Mouse (Mus musculus): Measurements from ENCODE around the gene Sp2.

Gene Sp2

DNA sequence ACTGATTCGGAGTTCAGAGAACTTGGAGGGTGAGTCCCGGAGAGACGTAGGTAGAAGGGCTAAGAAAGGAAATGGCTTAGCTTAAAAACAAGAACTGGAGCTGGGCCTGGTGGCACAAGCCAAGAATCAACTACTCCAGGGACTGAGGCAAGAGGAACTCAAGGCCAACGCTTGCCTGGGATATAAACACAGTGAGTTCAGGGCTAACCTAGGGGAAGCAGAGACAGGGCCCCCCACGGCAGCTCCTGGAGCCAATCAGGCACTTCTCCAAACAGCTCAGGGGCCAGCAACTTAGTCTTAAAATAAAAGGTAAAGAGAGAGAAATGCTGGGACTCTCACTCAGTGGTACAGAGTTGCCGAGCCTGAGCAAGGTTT is 44.3 kb downstream of the Sp2 start:
- DNase-seq (ENCODE audit: low spot score), result no peak

DNA sequence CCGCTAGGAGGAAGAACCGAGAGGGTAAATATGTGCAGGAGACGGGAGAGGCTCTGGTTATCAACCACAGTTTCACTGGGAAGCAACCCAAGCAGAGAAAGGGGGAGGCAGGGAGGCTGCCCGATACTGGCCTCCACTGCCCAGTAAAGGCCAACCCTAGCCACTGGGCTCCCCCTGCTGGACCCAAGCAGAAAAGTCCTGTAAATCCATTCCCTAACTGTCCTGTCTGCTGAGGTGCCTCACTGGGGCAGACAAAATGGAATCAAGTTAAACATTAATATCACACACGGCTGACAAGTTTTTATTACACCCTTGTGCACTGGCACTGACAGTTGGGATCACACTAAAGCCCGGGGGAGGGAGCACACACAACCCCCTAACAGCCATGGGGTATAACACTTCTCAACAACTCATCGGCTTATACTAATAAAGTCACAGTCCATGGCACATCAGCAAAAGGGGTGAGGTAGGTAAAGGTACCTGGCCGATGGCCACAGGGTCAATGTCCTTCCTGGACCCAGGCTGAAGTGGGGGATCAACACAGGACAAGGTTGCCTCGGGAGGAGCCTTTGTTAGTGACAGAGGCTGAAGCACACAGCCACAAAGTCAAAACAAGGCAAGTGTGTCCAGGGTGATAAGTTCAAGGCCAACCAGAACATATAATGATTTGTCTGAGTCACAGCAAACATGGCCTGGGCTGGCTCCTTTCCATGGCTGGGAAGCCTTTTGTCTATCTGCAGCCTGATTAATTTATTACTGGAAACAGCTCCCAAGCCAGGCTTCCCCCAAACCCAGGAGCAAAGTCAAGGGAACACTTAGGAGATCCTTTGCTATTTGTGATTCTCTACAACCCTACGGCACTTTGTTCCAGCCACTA is 45.0 kb downstream of the Sp2 start:
- DNase-seq (ENCODE audit: low spot score), result peak; percentile 70

DNA sequence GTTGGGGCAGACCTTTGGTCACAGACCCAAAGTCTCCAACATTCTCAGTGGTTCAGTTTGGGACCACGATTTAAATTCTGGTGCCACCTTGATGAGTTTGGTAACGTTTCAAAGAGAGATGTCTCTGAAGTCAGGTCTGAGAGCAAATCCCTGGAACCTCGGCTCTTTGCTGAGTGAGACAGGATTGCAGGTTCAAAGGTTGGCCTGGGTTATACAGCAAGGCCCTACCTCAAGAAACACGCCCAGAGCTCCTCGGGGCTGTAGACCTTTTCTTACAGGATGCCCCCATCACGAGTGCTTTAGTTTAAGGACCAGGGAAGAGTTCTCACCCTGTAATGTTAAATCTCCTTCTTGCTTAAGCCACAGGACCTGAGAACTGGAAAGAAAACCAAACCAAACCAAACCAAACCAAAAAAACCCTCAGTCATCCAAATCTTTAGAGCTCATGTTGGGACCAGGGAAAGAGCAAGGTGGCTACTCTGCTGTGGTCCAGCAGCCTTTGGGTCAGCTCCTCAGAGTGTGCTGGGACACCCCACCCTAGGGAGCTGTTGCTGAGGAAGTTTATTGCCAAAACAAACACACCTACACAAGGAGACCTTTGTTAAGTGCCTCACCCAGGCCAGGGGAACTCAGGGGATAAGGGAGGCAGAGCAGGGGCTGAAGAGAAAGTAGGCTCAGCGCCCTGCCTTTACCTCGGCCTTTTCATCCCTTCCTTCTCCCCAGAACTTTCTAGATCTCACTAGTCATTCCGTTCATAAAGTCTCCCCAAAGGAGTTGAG is 46.7 kb downstream of the Sp2 start:
- no peak for DNase-seq (ENCODE audit: low spot score)

DNA sequence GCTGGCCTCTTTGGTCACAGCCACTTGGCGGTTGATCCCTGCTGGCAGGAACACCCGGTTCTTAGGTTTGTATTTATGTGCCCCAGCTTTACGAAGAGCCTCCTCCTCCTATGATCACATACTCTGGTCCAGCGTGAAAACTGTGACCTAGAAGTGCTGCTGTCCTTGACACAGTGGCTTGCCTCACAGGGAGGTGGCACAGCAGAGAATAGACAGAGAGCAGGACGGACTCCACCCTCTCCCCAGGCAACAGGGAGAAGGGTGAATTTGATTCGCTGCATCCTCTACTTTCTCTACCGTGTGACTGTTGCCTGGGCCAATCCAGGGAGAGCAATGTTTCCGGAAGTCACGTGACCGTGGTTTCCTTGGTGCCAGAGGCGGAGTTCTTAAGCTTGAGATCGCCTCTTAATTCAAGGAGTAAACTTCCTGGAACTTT is 47.8 kb downstream of the Sp2 start:
- DNase-seq (ENCODE audit: low spot score), result peak; percentile 82

GRCm38 (mm10) chr11:96933562-96934276 is 49.0 kb downstream of the Sp2 start:
- no peak for DNase-seq (ENCODE audit: low spot score)

GRCm38 (mm10) chr11:96931327-96932062 is 51.3 kb downstream of the Sp2 start:
- no peak for DNase-seq (ENCODE audit: low spot score)

DNA sequence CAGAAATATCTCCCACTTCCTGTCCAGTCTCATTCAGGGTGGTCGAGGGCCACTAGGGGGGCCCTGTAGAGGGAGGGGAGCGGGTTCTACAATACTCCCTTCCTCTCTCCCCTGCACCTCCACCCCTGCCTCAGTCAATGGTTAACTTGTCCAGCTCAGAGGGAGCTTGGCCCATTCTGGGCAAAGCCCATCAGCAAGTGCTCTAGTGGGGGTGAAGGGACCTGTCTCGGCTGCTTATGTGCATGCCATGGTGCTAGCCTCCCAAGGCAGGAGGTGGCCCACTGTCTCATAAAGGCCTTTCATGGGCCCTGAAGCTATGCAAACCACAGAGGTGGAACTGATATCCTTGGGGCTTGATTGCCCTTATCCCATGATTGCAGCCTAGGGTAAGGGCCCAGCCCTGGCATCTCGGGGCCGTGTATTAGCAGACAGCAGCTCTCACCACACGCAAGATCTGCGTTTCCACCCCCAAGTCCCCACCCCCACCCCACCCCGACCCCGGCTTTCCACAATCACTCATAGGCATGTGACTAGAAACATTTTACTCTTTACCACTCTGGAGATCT is 52.9 kb downstream of the Sp2 start:
- no peak for DNase-seq (ENCODE audit: low spot score)

- DNase-seq (ENCODE audit: low spot score), result no peak
Observed at GRCm38 (mm10) chr11:96929096-96929765, 53.5 kb downstream of the Sp2 start.

DNA sequence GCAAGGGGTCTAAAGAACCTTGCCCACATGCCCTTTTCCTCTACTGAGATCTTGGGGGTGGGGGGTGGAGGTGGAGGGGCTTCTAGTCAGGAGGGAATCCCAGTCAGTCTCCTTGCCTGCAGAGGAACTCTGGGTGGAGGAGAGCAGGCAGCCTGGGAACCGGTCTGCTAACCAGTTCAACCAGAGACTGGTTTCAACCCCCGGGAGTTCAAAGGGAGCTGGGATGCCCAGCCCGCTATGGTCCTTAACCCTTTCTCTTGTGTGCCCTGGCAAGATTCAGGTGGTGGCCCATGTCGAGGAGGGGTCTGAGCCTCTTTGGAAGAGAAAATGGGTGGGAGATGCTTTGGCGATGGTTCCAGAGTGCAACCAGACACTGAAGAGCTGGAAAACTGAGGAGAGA is 54.1 kb downstream of the Sp2 start:
- DNase-seq (ENCODE audit: low spot score), result no peak

DNA sequence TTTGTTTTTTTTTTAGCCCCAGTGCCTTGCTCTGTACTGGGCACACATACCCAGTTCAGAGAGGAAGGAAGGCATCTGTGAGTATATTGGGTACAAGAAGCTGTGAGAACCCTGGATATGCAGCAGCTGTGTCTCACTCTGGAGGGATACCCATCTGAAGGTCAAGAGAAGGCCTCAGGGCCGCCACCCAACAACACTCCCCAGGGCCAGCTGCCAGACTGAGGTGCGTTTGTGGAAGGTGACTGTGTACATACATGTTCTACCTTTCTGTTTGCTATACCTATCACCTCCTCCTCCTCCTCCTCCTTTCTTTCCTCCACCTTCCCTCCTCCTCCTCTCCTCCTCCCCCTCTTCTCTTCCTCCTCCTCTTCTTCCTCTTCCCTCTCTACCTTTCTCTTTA is 54.7 kb downstream of the Sp2 start, which contains the start of gene Prr15l:
Gene Prr15l, plus strand, starts transcription at position 17 of the 400 bp plus-strand sequence.
- DNase-seq (ENCODE audit: low spot score), result no peak

DNA sequence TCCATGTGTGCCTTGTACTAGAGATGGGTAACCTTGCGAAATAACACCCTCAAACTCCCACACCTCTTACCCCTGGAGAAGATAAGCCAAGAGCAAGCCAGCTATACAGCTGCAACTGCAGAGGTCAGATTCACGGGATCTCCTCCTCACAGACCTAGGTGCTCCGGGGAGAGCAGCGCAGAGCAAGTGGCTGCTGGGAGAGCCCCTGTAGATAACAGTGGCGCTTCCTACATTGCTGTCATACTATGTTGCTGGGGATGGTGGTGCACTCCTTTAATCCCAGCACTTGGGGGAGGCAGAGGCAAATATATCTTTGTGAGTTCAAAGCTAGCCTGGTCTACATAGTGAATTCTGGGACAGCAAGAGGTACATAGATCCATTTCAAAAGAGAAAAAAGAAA is 56.2 kb downstream of the Sp2 start:
- DNase-seq (ENCODE audit: low spot score), result no peak

GRCm38 (mm10) chr11:96925469-96926148 is 57.1 kb downstream of the Sp2 start:
- DNase-seq (ENCODE audit: low spot score), result no peak

GRCm38 (mm10) chr11:96924861-96925260 is 57.9 kb downstream of the Sp2 start:
- no peak for DNase-seq (ENCODE audit: low spot score)

DNA sequence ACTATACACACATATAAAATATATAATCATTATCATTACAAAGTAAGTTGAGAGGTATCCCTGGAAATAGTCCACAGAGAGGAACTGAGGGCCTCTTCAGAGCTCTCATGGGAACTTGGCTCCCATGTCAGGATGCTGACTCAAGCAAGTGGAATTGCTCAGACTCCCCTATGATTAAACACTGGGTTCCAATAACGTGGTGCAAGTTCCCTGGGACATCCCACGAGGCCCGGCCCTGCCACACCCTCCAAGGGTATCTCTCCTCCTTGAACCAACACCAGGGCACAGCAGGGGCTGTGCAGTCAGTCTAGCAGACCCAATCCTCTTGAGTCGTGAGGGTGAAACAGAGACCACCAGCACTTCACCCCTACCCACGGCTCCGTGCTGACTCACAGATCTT is 63.8 kb downstream of the Sp2 start:
- DNase-seq (ENCODE audit: low spot score), result no peak

DNA sequence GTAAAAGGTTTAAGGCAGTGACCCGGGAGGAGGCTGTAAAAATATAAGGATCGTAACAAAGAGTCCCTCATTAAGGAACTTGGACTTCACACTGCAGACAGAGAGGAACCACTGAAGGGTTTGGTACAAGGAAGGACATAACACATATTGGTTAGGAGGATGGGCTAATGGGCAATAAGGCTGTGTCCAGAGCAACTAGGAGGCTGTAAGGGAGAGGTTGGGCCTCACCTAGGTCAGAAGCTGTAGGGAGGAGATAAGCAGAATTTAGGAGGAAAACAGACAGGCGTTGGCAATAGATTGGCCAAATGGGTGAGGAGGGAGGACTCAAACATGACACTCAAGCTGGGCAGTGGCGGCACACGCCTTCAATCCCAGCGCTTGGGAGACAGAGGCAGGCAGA is 65.3 kb downstream of the Sp2 start:
- DNase-seq (ENCODE audit: low spot score), result no peak

- DNase-seq (ENCODE audit: low spot score), result no peak
Observed at GRCm38 (mm10) chr11:96916885-96917396, 65.8 kb downstream of the Sp2 start.

DNA sequence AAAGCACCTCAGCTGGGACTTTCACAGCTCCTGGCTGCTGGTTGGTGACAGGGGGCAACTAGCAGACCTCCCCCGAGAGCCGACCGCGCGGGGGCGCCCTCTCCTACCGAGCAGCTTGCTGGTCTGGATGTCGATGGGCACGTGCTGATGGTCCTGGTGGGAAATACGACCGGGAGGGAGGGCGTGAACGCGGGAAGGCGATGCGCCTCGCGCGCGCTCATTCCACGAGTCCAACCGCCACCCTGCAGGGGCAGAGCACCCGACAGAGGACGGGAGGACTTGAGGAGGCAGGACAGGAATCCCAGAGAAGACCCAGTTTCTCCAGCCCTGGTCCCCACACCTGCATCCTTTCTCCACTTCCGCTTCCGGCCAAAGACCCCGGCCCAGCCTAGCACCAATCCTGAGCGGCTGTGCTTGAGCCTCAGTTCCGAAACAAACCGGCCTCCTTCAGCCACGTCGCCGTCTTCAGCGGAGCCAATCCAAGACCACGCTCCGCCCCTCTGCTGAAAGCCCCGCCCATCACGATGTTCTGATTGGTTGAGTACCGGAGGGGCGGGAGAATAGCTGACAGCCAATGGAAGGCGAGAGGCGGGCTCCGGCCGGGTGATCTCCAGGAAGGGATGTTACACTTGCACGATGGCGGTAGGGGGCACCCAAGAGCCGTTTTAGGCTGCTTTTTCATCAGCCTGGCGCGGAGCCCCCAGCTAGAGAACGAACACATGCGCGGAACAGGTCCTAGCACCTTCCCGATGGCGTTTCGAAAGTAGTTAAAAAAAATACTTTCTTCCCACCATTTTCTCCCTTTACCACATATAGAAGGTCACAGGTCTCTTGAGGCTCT is 66.5 kb downstream of the Sp2 start, which contains the start of gene Cdk5rap3:
Gene Cdk5rap3, minus strand, starts transcription at position 453 of the 841 bp plus-strand sequence.
- DNase-seq (ENCODE audit: low spot score), result peak; percentile 100

DNA sequence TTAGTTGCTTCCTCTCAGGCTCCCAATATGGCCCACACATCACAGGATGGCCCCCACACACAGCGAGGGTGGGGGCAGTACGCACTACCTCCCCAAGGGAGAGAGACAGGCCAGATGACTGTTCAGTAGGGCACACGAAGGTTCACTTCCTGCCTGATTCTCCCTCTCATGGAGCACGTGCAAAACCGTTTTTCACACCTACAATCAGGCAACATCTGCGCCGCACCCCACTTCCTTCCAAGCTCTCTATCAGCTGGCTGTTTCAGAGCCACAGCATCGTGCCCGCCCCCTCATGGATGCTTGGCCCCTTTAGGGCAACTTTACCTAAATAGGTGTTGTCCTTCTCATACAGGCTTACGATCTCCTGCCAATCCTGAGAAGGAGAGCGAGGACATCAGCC is 70.1 kb downstream of the Sp2 start:
- DNase-seq (ENCODE audit: low spot score), result no peak

DNA sequence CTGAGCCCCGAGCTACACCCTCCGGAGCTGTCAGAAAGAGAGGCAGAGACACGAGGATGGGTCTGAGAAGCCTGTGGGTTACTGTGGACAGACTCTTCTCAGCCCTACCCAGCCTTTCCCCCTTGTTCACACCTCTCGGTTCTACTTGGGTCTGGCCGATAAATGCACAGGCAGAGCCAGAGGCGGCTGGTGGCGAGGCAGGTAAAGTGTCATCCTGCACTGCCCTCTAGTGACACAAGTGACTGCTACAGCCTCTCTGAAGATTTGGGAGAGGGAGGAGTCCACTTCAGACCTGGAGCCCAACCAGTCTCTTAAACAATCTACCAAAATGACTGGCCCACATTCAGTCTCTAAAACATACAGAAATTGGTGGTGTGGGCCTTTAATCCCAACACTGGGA is 72.8 kb downstream of the Sp2 start:
- peak; percentile 97 for DNase-seq (ENCODE audit: low spot score)

All from embryo, embryonic 10 days (tissue).